Mouse (Mus musculus): Measurements from ENCODE around the gene Men1. TPM values are rescaled to one million over a fixed set of nuclear protein-coding genes. Genes with fewer than 3 reads are reported as not detected.

Men1 gene
- polyA plus RNA-seq, 1 experiment from 2014 or later, result 61.3 TPM

GRCm38 (mm10) chr19:6351431-6352106 is 16.8 kb downstream of the Men1 start:
- 70% methylated on average over 14 of the region's 14 CpGs for WGBS
- Histone ChIP-seq H3K27me3 (replicated peaks; ENCODE audit: control insufficient read depth, insufficient read depth, low read length) (no peaks in the 10 kb centered on the region), H3K9ac (ENCODE audit: low read depth, low read length) (no peak overlapping the region)

GRCm38 (mm10) chr19:6352107-6352505 is 17.3 kb downstream of the Men1 start:
- H3K4me2 ChIP-seq (ENCODE audit: low read depth, low read length), result no peak overlapping the region
- no peak overlapping the region for H3K9ac ChIP-seq (ENCODE audit: low read depth, low read length)
- no peaks in the 10 kb centered on the region for H3K9me3 ChIP-seq (ENCODE audit: control insufficient read depth, low read length)
- 88% methylated on average over 2 of the region's 2 CpGs for WGBS
- no peaks in the 10 kb centered on the region for H3K36me3 ChIP-seq (ENCODE audit: control insufficient read depth, insufficient read depth, low read length)
- ATAC-seq, result no peak
- no peak overlapping the region for H3K4me3 ChIP-seq (ENCODE audit: low read length)
- no peaks in the 10 kb centered on the region for H3K27me3 ChIP-seq (replicated peaks; ENCODE audit: control insufficient read depth, insufficient read depth, low read length)
- H3K4me1 ChIP-seq (ENCODE audit: control insufficient read depth, insufficient read depth, low read length), result no peaks in the 10 kb centered on the region; the same call in 1 of the 2 replicates
- H3K27ac ChIP-seq (ENCODE audit: low read length), result no peak overlapping the region

More at GRCm38 (mm10) chr19:6351431-6352106, 16.8 kb downstream of the Men1 start:
- no peak overlapping the region for H3K4me3 ChIP-seq (ENCODE audit: low read length)
- no peak for ATAC-seq
- no peaks in the 10 kb centered on the region; the same call in 1 of the 2 replicates for H3K4me1 ChIP-seq (ENCODE audit: control insufficient read depth, insufficient read depth, low read length)
- no peaks in the 10 kb centered on the region for H3K36me3 ChIP-seq (ENCODE audit: control insufficient read depth, insufficient read depth, low read length)
- no peak overlapping the region for H3K4me2 ChIP-seq (ENCODE audit: low read depth, low read length)
- no peaks in the 10 kb centered on the region for H3K9me3 ChIP-seq (ENCODE audit: control insufficient read depth, low read length)
- no peak overlapping the region for H3K27ac ChIP-seq (ENCODE audit: low read length)

GRCm38 (mm10) chr19:6354030-6354429 is 19.3 kb downstream of the Men1 start:
- H3K4me3 ChIP-seq (ENCODE audit: low read length), result no peak overlapping the region
- no peaks in the 10 kb centered on the region for H3K36me3 ChIP-seq (ENCODE audit: control insufficient read depth, insufficient read depth, low read length)
- no peak overlapping the region for H3K4me2 ChIP-seq (ENCODE audit: low read depth, low read length)
- H3K4me1 ChIP-seq (ENCODE audit: control insufficient read depth, insufficient read depth, low read length), result no peaks in the 10 kb centered on the region; the same call in 1 of the 2 replicates
- H3K9me3 ChIP-seq (ENCODE audit: control insufficient read depth, low read length), result no peaks in the 10 kb centered on the region
- H3K27me3 ChIP-seq (replicated peaks; ENCODE audit: control insufficient read depth, insufficient read depth, low read length), result no peaks in the 10 kb centered on the region
- H3K27ac ChIP-seq (ENCODE audit: low read length), result no peak overlapping the region
- no peak for ATAC-seq
- H3K9ac ChIP-seq (ENCODE audit: low read depth, low read length), result no peak overlapping the region
- 88% methylated on average over 7 of the region's 7 CpGs for WGBS

GRCm38 (mm10) chr19:6361291-6361690 is 26.5 kb downstream of the Men1 start:
- 95% methylated on average over 3 of the region's 3 CpGs for WGBS
- H3K9me3 ChIP-seq (ENCODE audit: control insufficient read depth, low read length), result no peaks in the 10 kb centered on the region
- H3K4me1 ChIP-seq (ENCODE audit: control insufficient read depth, insufficient read depth, low read length), result peaks cover 14% of the 10 kb centered on the region
- H3K36me3 ChIP-seq (ENCODE audit: control insufficient read depth, insufficient read depth, low read length), result peaks cover 6% of the 10 kb centered on the region
- ATAC-seq, result no peak
- no peak overlapping the region for H3K27ac ChIP-seq (ENCODE audit: low read length)
- H3K27me3 ChIP-seq (replicated peaks; ENCODE audit: control insufficient read depth, insufficient read depth, low read length), result no peaks in the 10 kb centered on the region
- no peak overlapping the region for H3K4me3 ChIP-seq (ENCODE audit: low read length)
- H3K9ac ChIP-seq (ENCODE audit: low read depth, low read length), result no peak overlapping the region
- H3K4me2 ChIP-seq (ENCODE audit: low read depth, low read length), result no peak overlapping the region

- H3K4me1 ChIP-seq (ENCODE audit: control insufficient read depth, insufficient read depth, low read length), result peaks cover 18% of the 10 kb centered on the region
- 1% methylated on average over 11 of the region's 11 CpGs for WGBS
- H3K4me2 ChIP-seq (ENCODE audit: low read depth, low read length), result peak overlapping the region; percentile 49
- H3K9me3 ChIP-seq (ENCODE audit: control insufficient read depth, low read length), result no peaks in the 10 kb centered on the region
- H3K27ac ChIP-seq (ENCODE audit: low read length), result peak overlapping the region; percentile 67
- peak; percentile 91 for ATAC-seq
- peak overlapping the region; percentile 53 for H3K9ac ChIP-seq (ENCODE audit: low read depth, low read length)
- peaks cover 11% of the 10 kb centered on the region for H3K36me3 ChIP-seq (ENCODE audit: control insufficient read depth, insufficient read depth, low read length)
- H3K27me3 ChIP-seq (replicated peaks; ENCODE audit: control insufficient read depth, insufficient read depth, low read length), result no peaks in the 10 kb centered on the region
- H3K4me3 ChIP-seq (ENCODE audit: low read length), result peak overlapping the region; percentile 98
Observed at GRCm38 (mm10) chr19:6363091-6363410, 28.3 kb downstream of the Men1 start.

- peak within 1 kb of the TSS; percentile 100 for H3K27ac ChIP-seq (ENCODE audit: low read length)
- peaks cover 18% of the 10 kb centered on the region for H3K4me1 ChIP-seq (ENCODE audit: control insufficient read depth, insufficient read depth, low read length)
- no peaks in the 10 kb centered on the region for H3K9me3 ChIP-seq (ENCODE audit: control insufficient read depth, low read length)
- H3K4me3 ChIP-seq (ENCODE audit: low read length), result peak within 1 kb of the TSS; percentile 98
- no peaks in the 10 kb centered on the region for H3K27me3 ChIP-seq (replicated peaks; ENCODE audit: control insufficient read depth, insufficient read depth, low read length)
- ATAC-seq, result peak; percentile 98
- WGBS, result under 1% methylated on average over 85 of the region's 85 CpGs
- peak within 1 kb of the TSS; percentile 65 for H3K4me2 ChIP-seq (ENCODE audit: low read depth, low read length)
- H3K36me3 ChIP-seq (ENCODE audit: control insufficient read depth, insufficient read depth, low read length), result peaks cover 11% of the 10 kb centered on the region
- H3K9ac ChIP-seq (ENCODE audit: low read depth, low read length), result peak within 1 kb of the TSS; percentile 99
Observed at GRCm38 (mm10) chr19:6363411-6364240, 28.8 kb downstream of the Men1 start, which contains the start of gene Sf1. Sf1 (plus strand) TSS chr19:6363690.

GRCm38 (mm10) chr19:6364317-6364725 is 29.5 kb downstream of the Men1 start:
- under 1% methylated on average over 55 of the region's 55 CpGs for WGBS
- H3K9ac ChIP-seq (ENCODE audit: low read depth, low read length), result peak overlapping the region; percentile 99
- H3K4me2 ChIP-seq (ENCODE audit: low read depth, low read length), result peak overlapping the region; percentile 65
- 0 out of 2 replicates have a peak, but pooled peaks have one; percentile 1 for ATAC-seq
- peaks cover 11% of the 10 kb centered on the region for H3K36me3 ChIP-seq (ENCODE audit: control insufficient read depth, insufficient read depth, low read length)
- peak overlapping the region; percentile 98 for H3K4me3 ChIP-seq (ENCODE audit: low read length)
- H3K4me1 ChIP-seq (ENCODE audit: control insufficient read depth, insufficient read depth, low read length), result peaks cover 18% of the 10 kb centered on the region
- no peaks in the 10 kb centered on the region for H3K27me3 ChIP-seq (replicated peaks; ENCODE audit: control insufficient read depth, insufficient read depth, low read length)
- peak overlapping the region; percentile 100 for H3K27ac ChIP-seq (ENCODE audit: low read length)
- no peaks in the 10 kb centered on the region for H3K9me3 ChIP-seq (ENCODE audit: control insufficient read depth, low read length)

- WGBS, result 3% methylated on average over 2 of the region's 2 CpGs
- ATAC-seq, result no peak
- no peak overlapping the region for H3K27ac ChIP-seq (ENCODE audit: low read length)
Observed at GRCm38 (mm10) chr19:6364842-6365241, 30.1 kb downstream of the Men1 start.

GRCm38 (mm10) chr19:6370175-6370574 is 35.4 kb downstream of the Men1 start:
- Histone ChIP-seq H3K4me2 (ENCODE audit: low read depth, low read length) (no peak overlapping the region), H3K9me3 (ENCODE audit: control insufficient read depth, low read length) (no peaks in the 10 kb centered on the region), H3K27me3 (replicated peaks; ENCODE audit: control insufficient read depth, insufficient read depth, low read length) (no peaks in the 10 kb centered on the region), H3K36me3 (ENCODE audit: control insufficient read depth, insufficient read depth, low read length) (peaks cover 52% of the 10 kb centered on the region), H3K4me3 (ENCODE audit: low read length) (no peak overlapping the region), H3K9ac (ENCODE audit: low read depth, low read length) (no peak overlapping the region), H3K27ac (ENCODE audit: low read length) (no peak overlapping the region), H3K4me1 (ENCODE audit: control insufficient read depth, insufficient read depth, low read length) (peaks cover 10% of the 10 kb centered on the region)
- ATAC-seq, result no peak
- 89% methylated on average over 2 of the region's 2 CpGs for WGBS

More at GRCm38 (mm10) chr19:6364842-6365241, 30.1 kb downstream of the Men1 start:
- peaks cover 11% of the 10 kb centered on the region for H3K36me3 ChIP-seq (ENCODE audit: control insufficient read depth, insufficient read depth, low read length)
- H3K9ac ChIP-seq (ENCODE audit: low read depth, low read length), result peak overlapping the region; percentile 99
- H3K9me3 ChIP-seq (ENCODE audit: control insufficient read depth, low read length), result no peaks in the 10 kb centered on the region
- peaks cover 18% of the 10 kb centered on the region for H3K4me1 ChIP-seq (ENCODE audit: control insufficient read depth, insufficient read depth, low read length)
- peak overlapping the region; percentile 98 for H3K4me3 ChIP-seq (ENCODE audit: low read length)
- peak overlapping the region; percentile 65 for H3K4me2 ChIP-seq (ENCODE audit: low read depth, low read length)
- no peaks in the 10 kb centered on the region for H3K27me3 ChIP-seq (replicated peaks; ENCODE audit: control insufficient read depth, insufficient read depth, low read length)

Measured in intestine, embryonic 16.5 days (tissue).